Mouse (Mus musculus) olfactory bulb, adult 2 months (tissue): ENCODE data around the gene Accsl. TPM values are rescaled to one million over a fixed set of nuclear protein-coding genes. Genes with fewer than 3 reads are reported as not detected.
A peak's percentile ranks its signal among the peaks of the same experiment; 100 is the strongest.

Experiments used
- H3K27ac ChIP-seq: fragments of 200-500 bp; 2 replicates; pipeline ENCODE4 v1.5.1; 2012; ENCODE audit warnings: low read depth, low read length; ENCODE audit not compliant: insufficient read depth
- H3K4me1 ChIP-seq: fragments of 200-500 bp; 2 replicates; pipeline ENCODE4 v1.6.1; 2012; ENCODE audit warnings: low read length; ENCODE audit not compliant: control insufficient read depth, insufficient read depth
- H3K4me3 ChIP-seq: fragments of 200-500 bp; 2 replicates; pipeline ENCODE4 v1.5.1; 2012; ENCODE audit warnings: mild to moderate bottlenecking, low read depth, low read length, moderate library complexity; ENCODE audit not compliant: insufficient read depth
- CTCF ChIP-seq: fragments of 200-500 bp; IDR thresholded peaks from 2 replicates; pipeline ENCODE4 v1.5.1; 2012; ENCODE audit warnings: low read depth, mild to moderate bottlenecking, low read length, moderate library complexity; ENCODE audit not compliant: insufficient read depth
- POLR2A ChIP-seq: fragments of 200-500 bp; IDR thresholded peaks from 2 replicates; pipeline ENCODE4 v1.6.1; 2012; ENCODE audit warnings: mild to moderate bottlenecking, low read depth, low read length, moderate library complexity; ENCODE audit not compliant: insufficient read depth
- WGBS: fragments of 180-500 bp; shearing (Covaris S2); methylation state at CpG from one replicate; pipeline ENCODE4 v1.1.7; 2018; 5-methylcytosine and 5-hydroxymethylcytosine counted together
- polyA plus RNA-seq: library from polyadenylated mRNA; stranded (reverse); fragments of >200 nt; gene quantifications from 2 replicates; pipeline ENCODE4 v1.2.4, GENCODE M21; 2012; ENCODE audit warnings: low replicate concordance; ENCODE audit not compliant: missing spikeins, insufficient read depth, insufficient read length

The Accsl gene
- polyA plus RNA-seq, 1 experiment, result not detected

DNA sequence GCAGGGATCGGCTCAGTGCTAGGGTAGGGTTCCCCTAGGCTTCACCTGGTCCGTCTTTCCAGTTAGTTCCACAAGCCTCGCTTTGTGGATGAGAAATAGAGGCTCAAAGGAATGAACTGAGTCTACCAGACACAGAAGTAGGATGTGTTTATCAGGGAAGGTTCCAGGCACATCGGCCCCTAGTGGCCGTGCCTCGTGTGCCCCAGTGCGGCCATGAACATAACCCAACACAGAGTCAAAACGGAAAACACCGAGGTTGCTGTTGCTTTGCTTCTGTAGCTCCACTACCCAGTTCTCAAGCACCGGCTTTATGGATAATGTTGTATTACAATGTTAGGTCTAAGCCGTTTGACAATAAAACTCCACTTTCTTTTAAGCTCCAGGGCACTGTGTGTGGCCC, 391 bp downstream of the Accsl start:
- Histone ChIP-seq H3K4me1 (peaks cover 7% of the 10 kb centered on the region; the same call in 1 of the 2 replicates), H3K27ac (no peak overlapping the region), H3K4me3 (no peak overlapping the region)
- no peak for TF ChIP-seq CTCF
- TF ChIP-seq POLR2A, result no peak
- WGBS, result 89% methylated on average over 11 of the region's 11 CpGs

GRCm38 (mm10) chr2:93863229-93863628, 5.7 kb downstream of the Accsl start:
- Histone ChIP-seq H3K4me1 (no peaks in the 10 kb centered on the region), H3K4me3 (no peak overlapping the region), H3K27ac (no peak overlapping the region)
- TF ChIP-seq CTCF (no peak), POLR2A (no peak)
- 74% methylated on average over 4 of the region's 4 CpGs for WGBS

- WGBS, result 72% methylated on average over 12 of the region's 12 CpGs
- H3K4me3 ChIP-seq, result no peak overlapping the region
- H3K27ac ChIP-seq, result no peak overlapping the region
- H3K4me1 ChIP-seq, result no peaks in the 10 kb centered on the region
- TF ChIP-seq CTCF, result no peak
- no peak for TF ChIP-seq POLR2A
Observed at GRCm38 (mm10) chr2:93858845-93859244, 10.1 kb downstream of the Accsl start.

DNA sequence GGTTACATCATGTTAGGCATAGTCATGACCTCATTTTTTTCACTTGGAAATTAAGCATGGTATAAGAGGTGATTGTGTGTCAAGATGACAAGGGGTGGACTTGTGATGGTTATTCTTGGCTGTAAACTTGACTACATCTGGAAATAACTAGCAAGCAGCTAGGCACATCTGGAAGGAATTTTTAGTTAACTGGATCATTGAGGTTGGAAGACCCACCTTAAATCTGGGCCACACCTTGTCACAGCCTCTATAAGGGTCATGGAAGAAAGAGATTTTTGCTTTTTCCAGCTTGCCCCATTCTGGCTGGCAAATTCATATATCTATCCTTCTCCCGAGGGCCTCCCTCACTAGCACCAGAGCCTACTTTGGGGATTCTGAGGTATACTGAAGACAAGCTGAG, 17.7 kb downstream of the Accsl start:
- WGBS, result 94% methylated on average over 1 of the region's 1 CpGs
- Histone ChIP-seq H3K4me3 (no peak overlapping the region), H3K4me1 (0 out of 2 replicates have a peak, but pooled peaks cover 3% of the 10 kb centered on the region), H3K27ac (no peak overlapping the region)
- TF ChIP-seq POLR2A (no peak), CTCF (no peak)

GRCm38 (mm10) chr2:93850317-93850944, 18.5 kb downstream of the Accsl start:
- Histone ChIP-seq H3K4me1 (0 out of 2 replicates have a peak, but pooled peaks cover 3% of the 10 kb centered on the region), H3K4me3 (no peak overlapping the region), H3K27ac (no peak overlapping the region)
- 44% methylated on average over 13 of the region's 13 CpGs for WGBS
- TF ChIP-seq POLR2A, result no peak
- TF ChIP-seq CTCF, result no peak

DNA sequence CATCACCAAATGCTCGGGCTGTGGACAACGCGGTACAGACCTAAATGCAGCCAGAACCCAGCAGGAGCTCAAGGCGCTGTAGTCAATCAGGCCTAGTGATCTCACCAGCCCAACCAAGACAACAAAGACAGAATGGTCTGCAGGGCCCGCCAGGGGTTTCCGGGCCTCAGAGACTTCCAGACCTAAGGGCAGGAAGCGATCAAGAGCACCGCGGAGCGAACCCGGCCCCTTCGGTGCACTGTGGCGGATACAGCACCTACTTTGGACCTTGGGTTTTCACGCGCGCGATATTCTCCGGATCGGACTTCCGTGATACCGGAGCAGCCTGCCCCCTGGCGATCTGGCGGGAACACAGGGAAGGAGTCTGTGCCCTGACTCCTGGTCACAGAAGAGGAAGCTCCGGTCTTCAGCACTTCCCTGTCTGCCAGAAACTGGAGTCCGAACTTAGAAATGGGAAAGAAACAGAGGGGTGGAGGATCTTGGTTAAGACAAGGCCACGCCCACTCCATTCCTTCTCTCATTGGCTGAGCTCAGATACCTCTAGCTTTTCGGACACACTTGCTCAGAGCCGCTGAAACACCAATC, 19.4 kb downstream of the Accsl start, which contains the start of gene Accs:
Gene Accs (minus strand): TSS at position 439 of the 585 bp plus-strand sequence.
- under 1% methylated on average over 28 of the region's 28 CpGs for WGBS
- Histone ChIP-seq H3K4me1 (0 out of 2 replicates have a peak, but pooled peaks cover 3% of the 10 kb centered on the region), H3K4me3 (peak within 1 kb of the TSS; percentile 49), H3K27ac (no peak within 1 kb of the TSS; the same call in 1 of the 2 replicates)
- TF ChIP-seq POLR2A, result no peak
- TF ChIP-seq CTCF, result peak; percentile 39; the same call in 1 of the 2 replicates

GRCm38 (mm10) chr2:93841349-93841748, 27.6 kb downstream of the Accsl start:
- TF ChIP-seq CTCF (no peak), POLR2A (no peak)
- peaks cover 2% of the 10 kb centered on the region for H3K4me1 ChIP-seq
- no peak overlapping the region for H3K4me3 ChIP-seq
- no peak overlapping the region for H3K27ac ChIP-seq
- 96% methylated on average over 3 of the region's 3 CpGs for WGBS

DNA sequence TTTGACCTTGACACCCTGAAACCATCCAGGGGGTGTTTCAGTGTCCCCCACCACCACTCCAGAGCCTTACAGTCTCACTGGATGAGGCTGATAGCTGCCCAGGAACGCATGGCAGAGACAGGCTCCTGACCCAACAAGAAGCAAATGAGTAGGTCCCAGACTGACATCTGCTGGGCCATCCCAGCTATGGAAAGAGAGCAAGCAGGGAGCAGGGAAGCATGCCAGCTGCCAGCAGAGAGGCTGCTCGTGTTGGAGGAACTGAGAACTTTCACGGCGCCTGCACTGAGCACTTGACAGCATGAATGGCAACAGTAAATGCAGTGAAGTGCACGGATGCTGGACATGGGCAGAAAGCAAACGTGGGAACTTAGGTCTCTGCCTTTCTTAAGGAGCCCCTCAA, 28.8 kb downstream of the Accsl start:
- Histone ChIP-seq H3K4me1 (peaks cover 12% of the 10 kb centered on the region), H3K4me3 (no peak overlapping the region), H3K27ac (no peak overlapping the region)
- 79% methylated on average over 6 of the region's 6 CpGs for WGBS
- no peak for TF ChIP-seq POLR2A
- TF ChIP-seq CTCF, result no peak

DNA sequence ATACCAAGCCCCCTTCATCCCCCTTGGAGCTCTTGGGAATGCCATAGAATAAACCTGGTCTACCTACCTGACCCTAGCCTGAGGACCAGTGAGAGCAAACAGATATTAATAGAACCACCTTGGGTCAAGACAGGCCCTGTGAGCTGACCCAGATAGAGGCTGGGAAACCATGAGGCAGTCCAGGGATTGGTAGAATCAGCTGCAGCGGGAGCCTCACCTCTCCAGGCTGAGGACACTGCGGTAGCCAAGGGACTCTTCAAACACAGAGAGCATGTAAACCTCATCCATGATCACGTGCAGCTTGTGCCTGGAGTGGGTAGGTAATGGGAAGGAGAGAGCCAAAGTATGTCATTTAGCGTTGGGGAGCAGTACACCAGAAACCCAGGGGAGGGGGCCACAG, 30.0 kb downstream of the Accsl start:
- H3K4me3 ChIP-seq, result no peak overlapping the region
- TF ChIP-seq POLR2A (no peak), CTCF (no peak)
- no peak overlapping the region for H3K27ac ChIP-seq
- H3K4me1 ChIP-seq, result peaks cover 14% of the 10 kb centered on the region
- 94% methylated on average over 4 of the region's 4 CpGs for WGBS
